Mouse (Mus musculus) kidney, embryonic 15.5 days (tissue): ENCODE measurements around the gene Gm11634. TPM values are rescaled to one million over a fixed set of nuclear protein-coding genes. Genes with fewer than 3 reads are reported as not detected.
"Not testable (repeated sequence)": the region's sequence is repeated elsewhere in the genome, so short reads cannot be mapped to it uniquely, and the experiment has no call there.

ENCODE experiments used
- ATAC-seq: fragments of 200-750 bp; cut with Nextera tagmentation; replicated peaks from 2 replicates; pipeline ENCODE4 v1.8.0; 2017; ENCODE audit warnings: moderate TSS enrichment; ENCODE audit not compliant: low FRiP score
- H3K27ac ChIP-seq: fragments of 300-500 bp; sonication (generic); 2 replicates; pipeline ENCODE4 v1.5.1; 2015; ENCODE audit warnings: mild to moderate bottlenecking, inconsistent platforms
- H3K27me3 ChIP-seq: fragments of 300-500 bp; sonication (generic); 2 replicates; pipeline ENCODE4 v1.6.1; 2015; ENCODE audit warnings: inconsistent platforms
- H3K36me3 ChIP-seq: fragments of 300-500 bp; sonication (generic); 2 replicates; pipeline ENCODE4 v1.6.1; 2015; ENCODE audit warnings: inconsistent platforms
- H3K4me1 ChIP-seq: fragments of 300-500 bp; sonication (generic); 2 replicates; pipeline ENCODE4 v1.6.1; 2015; ENCODE audit warnings: inconsistent platforms
- H3K4me2 ChIP-seq: fragments of 300-500 bp; sonication (generic); 2 replicates; pipeline ENCODE4 v1.6.1; 2015; ENCODE audit warnings: moderate library complexity, mild to moderate bottlenecking, inconsistent platforms
- H3K4me3 ChIP-seq: fragments of 300-500 bp; sonication (generic); replicated peaks from 2 replicates; pipeline ENCODE4 v1.5.1; 2015; ENCODE audit warnings: mild to moderate bottlenecking, inconsistent platforms
- H3K9ac ChIP-seq: fragments of 300-500 bp; sonication (generic); 2 replicates; pipeline ENCODE4 v1.6.1; 2015; ENCODE audit warnings: mild to moderate bottlenecking, inconsistent platforms
- H3K9me3 ChIP-seq: fragments of 300-500 bp; sonication (generic); replicated peaks from 2 replicates; pipeline ENCODE4 v1.6.1; 2016; ENCODE audit warnings: inconsistent platforms
- WGBS: fragments of 180-500 bp; shearing (Covaris S2); methylation state at CpG from one replicate; pipeline ENCODE4 v1.1.7; 2015; ENCODE audit warnings: mixed read lengths; 5-methylcytosine and 5-hydroxymethylcytosine counted together
- polyA plus RNA-seq: library from polyadenylated mRNA; unstranded; fragments of >200 nt; fragmentation: Nextera tagmentation; extraction: Ambion mirVana; gene quantifications from 2 replicates; pipeline ENCODE4 v1.2.1, GENCODE M21; 2015

Gm11634 gene
- polyA plus RNA-seq, 1 experiment from 2014 or later: not detected

GRCm38 (mm10) chr11:101585805-101586204, 13.3 kb downstream of the Gm11634 start:
- no peak for ATAC-seq
- no peaks in the 10 kb centered on the region for H3K9me3 ChIP-seq
- H3K36me3 ChIP-seq: peaks cover 10% of the 10 kb centered on the region; the same call in 1 of the 2 replicates
- no peaks in the 10 kb centered on the region for H3K27me3 ChIP-seq
- H3K4me1 ChIP-seq: peaks cover 8% of the 10 kb centered on the region
- H3K4me2 ChIP-seq: no peak overlapping the region
- H3K4me3 ChIP-seq: no peak overlapping the region
- no peak overlapping the region for H3K27ac ChIP-seq
- 81% methylated on average over 4 of the region's 4 CpGs for WGBS
- H3K9ac ChIP-seq: no peak overlapping the region

- peaks cover 18% of the 10 kb centered on the region for H3K36me3 ChIP-seq
- not testable (repeated sequence) for H3K4me3 ChIP-seq, H3K9ac ChIP-seq, H3K27me3 ChIP-seq, H3K4me2 ChIP-seq, H3K27ac ChIP-seq, ATAC-seq, H3K9me3 ChIP-seq, H3K4me1 ChIP-seq
- 96% methylated on average over 1 of the region's 1 CpGs for WGBS
These were observed 14.0 kb downstream of the Gm11634 start for GRCm38 (mm10) chr11:101585031-101585430.

- H3K4me2 ChIP-seq: no peak overlapping the region
- peaks cover 8% of the 10 kb centered on the region for H3K4me1 ChIP-seq
- no peak for ATAC-seq
- no peak overlapping the region for H3K4me3 ChIP-seq
- H3K9ac ChIP-seq: no peak overlapping the region
- peaks cover 34% of the 10 kb centered on the region for H3K36me3 ChIP-seq
- WGBS: 88% methylated on average over 2 of the region's 2 CpGs
- no peak overlapping the region for H3K27ac ChIP-seq
- H3K9me3 ChIP-seq: no peaks in the 10 kb centered on the region
- no peaks in the 10 kb centered on the region for H3K27me3 ChIP-seq
These were observed 15.9 kb downstream of the Gm11634 start for GRCm38 (mm10) chr11:101583205-101583604.

GRCm38 (mm10) chr11:101582054-101583035, 16.7 kb downstream of the Gm11634 start, which contains the start of gene Tmem106a:
TSS of gene Tmem106a (plus strand) at chr11:101582242.
- peak within 1 kb of the TSS; percentile 65 for H3K4me2 ChIP-seq
- H3K27me3 ChIP-seq: no peaks in the 10 kb centered on the region
- peak; percentile 62 for ATAC-seq
- peaks cover 43% of the 10 kb centered on the region for H3K36me3 ChIP-seq
- H3K9ac ChIP-seq: peak within 1 kb of the TSS; percentile 53; the same call in 1 of the 2 replicates
- no peaks in the 10 kb centered on the region for H3K9me3 ChIP-seq
- WGBS: 21% methylated on average over 31 of the region's 31 CpGs
- H3K4me1 ChIP-seq: peaks cover 8% of the 10 kb centered on the region
- H3K27ac ChIP-seq: peak within 1 kb of the TSS; percentile 30; the same call in 1 of the 2 replicates
- peak within 1 kb of the TSS; percentile 53 for H3K4me3 ChIP-seq

GRCm38 (mm10) chr11:101581081-101581764, 17.8 kb downstream of the Gm11634 start:
- Histone ChIP-seq H3K9me3 (no peaks in the 10 kb centered on the region), H3K4me3 (no peak overlapping the region), H3K4me1 (peaks cover 8% of the 10 kb centered on the region), H3K36me3 (peaks cover 50% of the 10 kb centered on the region), H3K4me2 (no peak overlapping the region), H3K27me3 (no peaks in the 10 kb centered on the region), H3K27ac (0 out of 2 replicates have a peak overlapping the region, but pooled peaks have one; percentile 20), H3K9ac (no peak overlapping the region)
- 75% methylated on average over 6 of the region's 6 CpGs for WGBS
- ATAC-seq: no peak

GRCm38 (mm10) chr11:101576116-101576515, 22.9 kb downstream of the Gm11634 start:
- ATAC-seq: no peak
- Histone ChIP-seq H3K36me3 (peaks cover 96% of the 10 kb centered on the region), H3K4me1 (no peaks in the 10 kb centered on the region), H3K27me3 (no peaks in the 10 kb centered on the region), H3K9ac (no peak overlapping the region), H3K9me3 (no peaks in the 10 kb centered on the region), H3K4me3 (no peak overlapping the region), H3K27ac (no peak overlapping the region), H3K4me2 (no peak overlapping the region)
- 79% methylated on average over 6 of the region's 6 CpGs for WGBS

- H3K4me3 ChIP-seq: no peak overlapping the region
- no peak overlapping the region for H3K9ac ChIP-seq
- no peaks in the 10 kb centered on the region for H3K4me1 ChIP-seq
- H3K9me3 ChIP-seq: no peaks in the 10 kb centered on the region
- peaks cover 97% of the 10 kb centered on the region for H3K36me3 ChIP-seq
- ATAC-seq: no peak
- 85% methylated on average over 3 of the region's 3 CpGs for WGBS
- no peaks in the 10 kb centered on the region for H3K27me3 ChIP-seq
- no peak overlapping the region for H3K4me2 ChIP-seq
- no peak overlapping the region for H3K27ac ChIP-seq
These were observed 30.6 kb downstream of the Gm11634 start for GRCm38 (mm10) chr11:101568421-101568820.

- Histone ChIP-seq H3K27me3 (no peaks in the 10 kb centered on the region), H3K27ac (no peak overlapping the region), H3K4me2 (no peak overlapping the region), H3K4me1 (no peaks in the 10 kb centered on the region), H3K9me3 (no peaks in the 10 kb centered on the region), H3K9ac (no peak overlapping the region), H3K4me3 (no peak overlapping the region), H3K36me3 (peaks cover 93% of the 10 kb centered on the region)
- 39% methylated on average over 5 of the region's 5 CpGs for WGBS
- ATAC-seq: no peak
These were observed 36.7 kb downstream of the Gm11634 start for GRCm38 (mm10) chr11:101562391-101562790.

- Histone ChIP-seq H3K9ac (no peak overlapping the region), H3K27me3 (no peaks in the 10 kb centered on the region), H3K4me1 (peaks cover 16% of the 10 kb centered on the region), H3K27ac (peak overlapping the region; percentile 18; the same call in 1 of the 2 replicates), H3K4me3 (no peak overlapping the region), H3K36me3 (peaks cover 67% of the 10 kb centered on the region), H3K4me2 (no peak overlapping the region), H3K9me3 (no peaks in the 10 kb centered on the region)
- ATAC-seq: no peak
- WGBS: 78% methylated on average over 2 of the region's 2 CpGs
These were observed 42.1 kb downstream of the Gm11634 start for GRCm38 (mm10) chr11:101556954-101557353.

- no peaks in the 10 kb centered on the region for H3K27me3 ChIP-seq
- no peaks in the 10 kb centered on the region for H3K9me3 ChIP-seq
- H3K27ac ChIP-seq: peak overlapping the region; percentile 18; the same call in 1 of the 2 replicates
- no peak for ATAC-seq
- WGBS: 89% methylated on average over 7 of the region's 7 CpGs
- H3K4me2 ChIP-seq: no peak overlapping the region
- no peak overlapping the region for H3K9ac ChIP-seq
- H3K4me1 ChIP-seq: peaks cover 16% of the 10 kb centered on the region
- H3K36me3 ChIP-seq: peaks cover 62% of the 10 kb centered on the region
- no peak overlapping the region for H3K4me3 ChIP-seq
These were observed 42.5 kb downstream of the Gm11634 start for GRCm38 (mm10) chr11:101556541-101556940.

GRCm38 (mm10) chr11:101553354-101553930, 45.6 kb downstream of the Gm11634 start:
- ATAC-seq: no peak
- Histone ChIP-seq H3K4me2 (peak overlapping the region; percentile 70), H3K36me3 (peaks cover 38% of the 10 kb centered on the region), H3K27me3 (no peaks in the 10 kb centered on the region), H3K9ac (peak overlapping the region; percentile 71), H3K4me3 (peak overlapping the region; percentile 82), H3K4me1 (peaks cover 31% of the 10 kb centered on the region), H3K9me3 (no peaks in the 10 kb centered on the region), H3K27ac (peak overlapping the region; percentile 92)
- 13% methylated on average over 8 of the region's 8 CpGs for WGBS
